Mouse (Mus musculus): Measurements from ENCODE around the gene Zkscan14. TPM values are rescaled to one million over a fixed set of nuclear protein-coding genes. Genes with fewer than 3 reads are reported as not detected.
"Not testable (repeated sequence)": the region's sequence is repeated elsewhere in the genome, so short reads cannot be mapped to it uniquely, and the experiment has no call there.

Gene Zkscan14
- polyA plus RNA-seq (2014; fragmentation: Nextera tagmentation; extraction: Ambion mirVana) = 6.5 and 7.4 TPM in 2 replicates

- WGBS (ENCODE audit: insufficient replicate concordance) = 1% methylated on average over 37 of the region's 37 CpGs
- peak within 1 kb of the TSS; percentile 96 for H3K4me2 ChIP-seq
- ATAC-seq (replicated peaks; ENCODE audit: insufficient number of reproducible peaks, low FRiP score, low TSS enrichment) = no peak; the same call in 1 of the 2 replicates
- peak within 1 kb of the TSS; percentile 3; the same call in 1 of the 2 replicates for H3K27ac ChIP-seq (ENCODE audit: low read depth, low read length)
- no peaks in the 10 kb centered on the region; the same call in 1 of the 2 replicates for H3K36me3 ChIP-seq (ENCODE audit: control insufficient read depth, insufficient read depth, low read length)
- no peaks in the 10 kb centered on the region for H3K27me3 ChIP-seq (ENCODE audit: control insufficient read depth, insufficient read depth, low read length)
- H3K9me3 ChIP-seq (replicated peaks; ENCODE audit: control insufficient read depth, low read length) = no peaks in the 10 kb centered on the region
- peaks cover 16% of the 10 kb centered on the region for H3K4me1 ChIP-seq (ENCODE audit: control insufficient read depth, insufficient read depth, low read length)
- H3K9ac ChIP-seq (ENCODE audit: low read depth, low read length) = peak within 1 kb of the TSS; percentile 73
- peak within 1 kb of the TSS; percentile 79 for H3K4me3 ChIP-seq (ENCODE audit: low read depth, low read length)
Observed at GRCm38 (mm10) chr5:145201321-145201991, at the start of gene Zkscan14. TSS of gene Zkscan14 (minus strand) at chr5:145201868.

- Histone ChIP-seq H3K36me3 (ENCODE audit: control insufficient read depth, insufficient read depth, low read length) (peaks cover 34% of the 10 kb centered on the region), H3K27me3 (ENCODE audit: control insufficient read depth, insufficient read depth, low read length) (no peaks in the 10 kb centered on the region), H3K4me1 (ENCODE audit: control insufficient read depth, insufficient read depth, low read length) (no peaks in the 10 kb centered on the region)
Observed at GRCm38 (mm10) chr5:145249520-145249919, 47.9 kb upstream of the Zkscan14 start.

GRCm38 (mm10) chr5:145234636-145235035 lies 33.0 kb upstream of the Zkscan14 start:
- Histone ChIP-seq H3K4me3 (ENCODE audit: low read depth, low read length) (no peak overlapping the region), H3K4me1 (ENCODE audit: control insufficient read depth, insufficient read depth, low read length) (peaks cover 9% of the 10 kb centered on the region; the same call in 1 of the 2 replicates), H3K9ac (ENCODE audit: low read depth, low read length) (no peak overlapping the region), H3K27ac (ENCODE audit: low read depth, low read length) (no peak overlapping the region), H3K36me3 (ENCODE audit: control insufficient read depth, insufficient read depth, low read length) (peaks cover 22% of the 10 kb centered on the region), H3K4me2 (no peak overlapping the region), H3K9me3 (replicated peaks; ENCODE audit: control insufficient read depth, low read length) (no peaks in the 10 kb centered on the region), H3K27me3 (ENCODE audit: control insufficient read depth, insufficient read depth, low read length) (no peaks in the 10 kb centered on the region)
- no peak for ATAC-seq (replicated peaks; ENCODE audit: insufficient number of reproducible peaks, low FRiP score, low TSS enrichment)

More at GRCm38 (mm10) chr5:145249520-145249919, 47.9 kb upstream of the Zkscan14 start:
- H3K4me3 ChIP-seq (ENCODE audit: low read depth, low read length) = no peak overlapping the region
- H3K4me2 ChIP-seq = no peak overlapping the region
- H3K27ac ChIP-seq (ENCODE audit: low read depth, low read length) = no peak overlapping the region
- 94% methylated on average over 3 of the region's 3 CpGs for WGBS (ENCODE audit: insufficient replicate concordance)
- H3K9ac ChIP-seq (ENCODE audit: low read depth, low read length) = no peak overlapping the region
- H3K9me3 ChIP-seq (replicated peaks; ENCODE audit: control insufficient read depth, low read length) = no peaks in the 10 kb centered on the region
- ATAC-seq (replicated peaks; ENCODE audit: insufficient number of reproducible peaks, low FRiP score, low TSS enrichment) = no peak

- Histone ChIP-seq H3K4me3 (ENCODE audit: low read depth, low read length) (peak overlapping the region; percentile 100), H3K4me2 (peak overlapping the region; percentile 73), H3K9me3 (replicated peaks; ENCODE audit: control insufficient read depth, low read length) (no peaks in the 10 kb centered on the region), H3K4me1 (ENCODE audit: control insufficient read depth, insufficient read depth, low read length) (peaks cover 9% of the 10 kb centered on the region; the same call in 1 of the 2 replicates), H3K9ac (ENCODE audit: low read depth, low read length) (peak overlapping the region; percentile 98), H3K27ac (ENCODE audit: low read depth, low read length) (peak overlapping the region; percentile 88), H3K27me3 (ENCODE audit: control insufficient read depth, insufficient read depth, low read length) (no peaks in the 10 kb centered on the region), H3K36me3 (ENCODE audit: control insufficient read depth, insufficient read depth, low read length) (peaks cover 20% of the 10 kb centered on the region)
- ATAC-seq (replicated peaks; ENCODE audit: insufficient number of reproducible peaks, low FRiP score, low TSS enrichment) = peak; percentile 56
- WGBS (ENCODE audit: insufficient replicate concordance) = 0% methylated on average over 49 of the region's 49 CpGs
Observed at GRCm38 (mm10) chr5:145231893-145232411, 30.3 kb upstream of the Zkscan14 start.

- no peaks in the 10 kb centered on the region for H3K9me3 ChIP-seq (replicated peaks; ENCODE audit: control insufficient read depth, low read length)
- no peaks in the 10 kb centered on the region for H3K27me3 ChIP-seq (ENCODE audit: control insufficient read depth, insufficient read depth, low read length)
- peaks cover 9% of the 10 kb centered on the region; the same call in 1 of the 2 replicates for H3K4me1 ChIP-seq (ENCODE audit: control insufficient read depth, insufficient read depth, low read length)
- peaks cover 20% of the 10 kb centered on the region for H3K36me3 ChIP-seq (ENCODE audit: control insufficient read depth, insufficient read depth, low read length)
- WGBS (ENCODE audit: insufficient replicate concordance) = under 1% methylated on average over 39 of the region's 42 CpGs
- peak; percentile 98 for ATAC-seq (replicated peaks; ENCODE audit: insufficient number of reproducible peaks, low FRiP score, low TSS enrichment)
- peak within 1 kb of the TSS; percentile 73 for H3K4me2 ChIP-seq
- peak within 1 kb of the TSS; percentile 100 for H3K4me3 ChIP-seq (ENCODE audit: low read depth, low read length)
- H3K9ac ChIP-seq (ENCODE audit: low read depth, low read length) = peak within 1 kb of the TSS; percentile 98
- H3K27ac ChIP-seq (ENCODE audit: low read depth, low read length) = peak within 1 kb of the TSS; percentile 88
Observed at GRCm38 (mm10) chr5:145231367-145231871, 29.8 kb upstream of the Zkscan14 start, which contains the start of gene Zfp655. TSS of gene Zfp655 (plus strand) at chr5:145231715.

- Histone ChIP-seq H3K27ac (ENCODE audit: low read depth, low read length) (peak overlapping the region; percentile 88), H3K4me1 (ENCODE audit: control insufficient read depth, insufficient read depth, low read length) (peaks cover 9% of the 10 kb centered on the region; the same call in 1 of the 2 replicates), H3K4me3 (ENCODE audit: low read depth, low read length) (peak overlapping the region; percentile 100; the same call in 1 of the 2 replicates), H3K9ac (ENCODE audit: low read depth, low read length) (peak overlapping the region; percentile 98; the same call in 1 of the 2 replicates), H3K9me3 (replicated peaks; ENCODE audit: control insufficient read depth, low read length) (no peaks in the 10 kb centered on the region), H3K27me3 (ENCODE audit: control insufficient read depth, insufficient read depth, low read length) (no peaks in the 10 kb centered on the region), H3K36me3 (ENCODE audit: control insufficient read depth, insufficient read depth, low read length) (peaks cover 19% of the 10 kb centered on the region), H3K4me2 (peak overlapping the region; percentile 73)
- 87% methylated on average over 4 of the region's 4 CpGs for WGBS (ENCODE audit: insufficient replicate concordance)
- no peak for ATAC-seq (replicated peaks; ENCODE audit: insufficient number of reproducible peaks, low FRiP score, low TSS enrichment)
Observed at GRCm38 (mm10) chr5:145230641-145231040, 29.0 kb upstream of the Zkscan14 start.

GRCm38 (mm10) chr5:145229283-145229682 lies 27.6 kb upstream of the Zkscan14 start:
- H3K27me3 ChIP-seq (ENCODE audit: control insufficient read depth, insufficient read depth, low read length); H3K36me3 ChIP-seq (ENCODE audit: control insufficient read depth, insufficient read depth, low read length); H3K9ac ChIP-seq (ENCODE audit: low read depth, low read length); H3K4me2 ChIP-seq; ATAC-seq (replicated peaks; ENCODE audit: insufficient number of reproducible peaks, low FRiP score, low TSS enrichment); H3K4me3 ChIP-seq (ENCODE audit: low read depth, low read length); H3K9me3 ChIP-seq (replicated peaks; ENCODE audit: control insufficient read depth, low read length); H3K27ac ChIP-seq (ENCODE audit: low read depth, low read length); H3K4me1 ChIP-seq (ENCODE audit: control insufficient read depth, insufficient read depth, low read length): not testable (repeated sequence)
- 74% methylated on average over 6 of the region's 6 CpGs for WGBS (ENCODE audit: insufficient replicate concordance)

- Histone ChIP-seq H3K9me3 (replicated peaks; ENCODE audit: control insufficient read depth, low read length) (no peaks in the 10 kb centered on the region), H3K9ac (ENCODE audit: low read depth, low read length) (no peak overlapping the region), H3K36me3 (ENCODE audit: control insufficient read depth, insufficient read depth, low read length) (peaks cover 9% of the 10 kb centered on the region), H3K4me2 (no peak overlapping the region), H3K27ac (ENCODE audit: low read depth, low read length) (no peak overlapping the region), H3K27me3 (ENCODE audit: control insufficient read depth, insufficient read depth, low read length) (no peaks in the 10 kb centered on the region), H3K4me1 (ENCODE audit: control insufficient read depth, insufficient read depth, low read length) (0 out of 2 replicates have a peak, but pooled peaks cover 2% of the 10 kb centered on the region), H3K4me3 (ENCODE audit: low read depth, low read length) (no peak overlapping the region)
- ATAC-seq (replicated peaks; ENCODE audit: insufficient number of reproducible peaks, low FRiP score, low TSS enrichment) = no peak
- WGBS (ENCODE audit: insufficient replicate concordance) = 55% methylated on average over 2 of the region's 2 CpGs
Observed at GRCm38 (mm10) chr5:145226453-145226852, 24.8 kb upstream of the Zkscan14 start.

All from heart, embryonic 11.5 days (tissue).